Mouse (Mus musculus): Measurements from ENCODE around the gene Wwp2.

Gene Wwp2

GRCm38 (mm10) chr8:107478728-107479127 lies 42.6 kb downstream of the Wwp2 start:
- DNase-seq: no peak

GRCm38 (mm10) chr8:107480436-107480835 lies 44.3 kb downstream of the Wwp2 start:
- no peak for DNase-seq

GRCm38 (mm10) chr8:107483250-107483649 lies 47.1 kb downstream of the Wwp2 start:
- DNase-seq: no peak

GRCm38 (mm10) chr8:107484956-107485355 lies 48.8 kb downstream of the Wwp2 start:
- no peak for DNase-seq

GRCm38 (mm10) chr8:107488551-107488950 lies 52.4 kb downstream of the Wwp2 start:
- no peak for DNase-seq

GRCm38 (mm10) chr8:107489086-107489485 lies 52.9 kb downstream of the Wwp2 start:
- DNase-seq: no peak

- DNase-seq: no peak
Measured at GRCm38 (mm10) chr8:107489921-107490320, 53.8 kb downstream of the Wwp2 start.

- DNase-seq: no peak
Measured at GRCm38 (mm10) chr8:107490649-107491048, 54.5 kb downstream of the Wwp2 start.

- DNase-seq: no peak
Measured at GRCm38 (mm10) chr8:107491212-107491611, 55.0 kb downstream of the Wwp2 start.

GRCm38 (mm10) chr8:107491831-107492230 lies 55.7 kb downstream of the Wwp2 start:
- no peak for DNase-seq

- DNase-seq: no peak
Measured at GRCm38 (mm10) chr8:107492802-107493201, 56.6 kb downstream of the Wwp2 start.

GRCm38 (mm10) chr8:107495425-107495824 lies 59.3 kb downstream of the Wwp2 start:
- DNase-seq: no peak

- DNase-seq: no peak
Measured at GRCm38 (mm10) chr8:107497708-107498107, 61.5 kb downstream of the Wwp2 start.

- no peak for DNase-seq
Measured at GRCm38 (mm10) chr8:107498390-107498789, 62.2 kb downstream of the Wwp2 start.

GRCm38 (mm10) chr8:107498806-107499205 lies 62.6 kb downstream of the Wwp2 start:
- no peak for DNase-seq

GRCm38 (mm10) chr8:107499519-107499918 lies 63.4 kb downstream of the Wwp2 start:
- no peak for DNase-seq

- DNase-seq: no peak
Measured at GRCm38 (mm10) chr8:107502407-107502806, 66.2 kb downstream of the Wwp2 start.

GRCm38 (mm10) chr8:107502922-107503321 lies 66.8 kb downstream of the Wwp2 start:
- DNase-seq: no peak

GRCm38 (mm10) chr8:107503354-107503753 lies 67.2 kb downstream of the Wwp2 start:
- no peak for DNase-seq

GRCm38 (mm10) chr8:107504239-107504985 lies 68.2 kb downstream of the Wwp2 start:
- DNase-seq: no peak

GRCm38 (mm10) chr8:107505271-107505670 lies 69.1 kb downstream of the Wwp2 start:
- no peak for DNase-seq

GRCm38 (mm10) chr8:107507019-107507418 lies 70.9 kb downstream of the Wwp2 start:
- DNase-seq: no peak

- no peak for DNase-seq
Measured at GRCm38 (mm10) chr8:107510204-107510603, 74.0 kb downstream of the Wwp2 start.

- no peak for DNase-seq
Measured at GRCm38 (mm10) chr8:107510766-107511165, 74.6 kb downstream of the Wwp2 start.

GRCm38 (mm10) chr8:107513249-107513648 lies 77.1 kb downstream of the Wwp2 start:
- DNase-seq: no peak
